Mouse (Mus musculus) gastrocnemius, postnatal 10 days (tissue): ENCODE data around the gene Ubr3. TPM values are rescaled to one million over a fixed set of nuclear protein-coding genes. Genes with fewer than 3 reads are reported as not detected.
A peak's percentile ranks its signal among the peaks of the same experiment; 100 is the strongest.

ENCODE experiments used
- DNase-seq: peaks from one replicate; pipeline ENCODE4 v3.0.0; 2021; ENCODE audit warnings: mixed read lengths
- long read RNA-seq, 2 experiments: library from polyadenylated mRNA; stranded (forward); transcript quantifications; one replicate each; pipeline ENCODE4 v2.0.0; 2021
- total RNA-seq, 2 experiments: library from RNA; stranded (reverse); gene quantifications; 2 replicates each; pipeline ENCODE4 v1.2.3; 2021

Gene Ubr3
- 100 to 1,000 TPM; 106 to 107 TPM for total RNA-seq
- long read RNA-seq, experiment 1, full-length matches to known transcripts, result 4 of 29 reads
- long read RNA-seq, experiment 1, partial matches to known transcripts, result 13 of 29 reads
- long read RNA-seq, experiment 1, other reads (novel, unspliced or antisense), result 12 of 29 reads
- long read RNA-seq, experiment 2, full-length matches to known transcripts, result 4 of 32 reads
- long read RNA-seq, experiment 2, partial matches to known transcripts, result 21 of 32 reads
- long read RNA-seq, experiment 2, other reads (novel, unspliced or antisense), result 7 of 32 reads

- DNase-seq, result peak; percentile 100
Observed at GRCm38 (mm10) chr2:69897039-69897617, at the start of gene Ubr3. TSS of gene Ubr3 (plus strand) at chr2:69897246.

- DNase-seq, result no peak
Observed at GRCm38 (mm10) chr2:69849215-69849614, 47.8 kb upstream of the Ubr3 start.

- no peak for DNase-seq
Observed at GRCm38 (mm10) chr2:69851427-69852058, 45.5 kb upstream of the Ubr3 start.

GRCm38 (mm10) chr2:69856392-69856791 lies 40.7 kb upstream of the Ubr3 start:
- no peak for DNase-seq

GRCm38 (mm10) chr2:69857882-69858281 lies 39.2 kb upstream of the Ubr3 start:
- no peak for DNase-seq

- DNase-seq, result no peak
Observed at GRCm38 (mm10) chr2:69860972-69861452, 36.0 kb upstream of the Ubr3 start.

- DNase-seq, result peak; percentile 93
Observed at GRCm38 (mm10) chr2:69861485-69862091, 35.5 kb upstream of the Ubr3 start, which contains the start of gene Ssb. TSS of gene Ssb (plus strand) at chr2:69861562.

GRCm38 (mm10) chr2:69862117-69862657 lies 34.9 kb upstream of the Ubr3 start:
- no peak for DNase-seq

GRCm38 (mm10) chr2:69883990-69884391 lies 13.1 kb upstream of the Ubr3 start:
- no peak for DNase-seq

GRCm38 (mm10) chr2:69884581-69884980 lies 12.5 kb upstream of the Ubr3 start:
- no peak for DNase-seq

GRCm38 (mm10) chr2:69885050-69885449 lies 12.0 kb upstream of the Ubr3 start:
- no peak for DNase-seq

GRCm38 (mm10) chr2:69885451-69886305 lies 11.4 kb upstream of the Ubr3 start, which contains the start of gene Mettl5:
TSS of gene Mettl5 (minus strand) at chr2:69885615.
- peak; percentile 91 for DNase-seq

- DNase-seq, result no peak
Observed at GRCm38 (mm10) chr2:69888957-69889356, 8.1 kb upstream of the Ubr3 start.

GRCm38 (mm10) chr2:69890843-69891242 lies 6.2 kb upstream of the Ubr3 start:
- DNase-seq, result no peak

- DNase-seq, result no peak
Observed at GRCm38 (mm10) chr2:69893145-69893544, 3.9 kb upstream of the Ubr3 start.

GRCm38 (mm10) chr2:69893891-69894290 lies 3.2 kb upstream of the Ubr3 start:
- DNase-seq, result no peak

- DNase-seq, result no peak
Observed at GRCm38 (mm10) chr2:69895502-69896223, 1.4 kb upstream of the Ubr3 start.

- no peak for DNase-seq
Observed at GRCm38 (mm10) chr2:69896224-69896581, 843 bp upstream of the Ubr3 start.

GRCm38 (mm10) chr2:69897618-69898575 lies 851 bp downstream of the Ubr3 start:
- peak; percentile 52 for DNase-seq

GRCm38 (mm10) chr2:69903541-69903940 lies 6.5 kb downstream of the Ubr3 start:
- no peak for DNase-seq
